Mouse (Mus musculus) embryo, embryonic 11.5 days (tissue): ENCODE measurements around the gene Nav3.

Experiments
- DNase-seq: peaks from one replicate; pipeline ENCODE4 v3.0.0-alpha.2; 2012; ENCODE audit warnings: low read depth, low spot score

Nav3 gene

DNA sequence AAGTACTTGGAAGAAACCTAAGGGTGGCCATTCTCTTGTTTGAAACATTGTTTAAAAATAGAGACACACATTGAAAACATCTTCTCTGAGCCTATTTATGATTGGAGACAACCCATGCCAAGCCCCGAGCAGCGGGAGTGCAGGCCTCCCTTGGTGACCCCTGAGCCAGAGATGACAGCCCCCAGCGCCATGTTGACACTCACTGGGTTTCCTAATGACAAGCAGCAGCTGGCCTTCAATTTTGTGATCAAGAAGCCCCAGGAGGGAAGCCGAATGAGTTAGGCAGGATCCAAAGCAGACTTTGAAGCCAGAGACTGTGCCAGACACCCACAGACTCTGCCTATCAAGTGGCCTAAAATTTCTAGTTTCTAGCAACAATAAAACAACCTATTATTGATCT lies 263.1 kb downstream of the Nav3 start:
- no peak for DNase-seq

GRCm38 (mm10) chr10:110192026-110192805 lies 263.8 kb downstream of the Nav3 start:
- no peak for DNase-seq

DNA sequence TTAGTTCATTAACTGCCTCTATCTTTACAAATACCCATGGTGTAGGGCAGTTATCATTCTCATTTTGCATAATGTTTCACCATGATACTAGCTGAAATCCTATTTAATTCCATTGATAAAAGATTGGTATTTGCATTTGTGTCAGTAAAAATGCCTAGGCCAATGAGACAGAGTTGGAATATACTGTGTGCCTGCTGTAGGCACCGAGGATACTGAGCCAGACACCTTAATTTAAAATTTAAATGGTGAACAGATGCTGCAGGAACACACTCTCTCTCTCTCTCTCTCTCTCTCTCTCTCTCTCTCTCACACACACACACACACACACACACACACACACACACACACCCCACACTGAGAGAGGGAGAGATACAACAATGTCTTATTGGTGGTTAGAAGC lies 269.8 kb downstream of the Nav3 start:
- no peak for DNase-seq

- no peak for DNase-seq
These were observed 280.1 kb downstream of the Nav3 start for GRCm38 (mm10) chr10:110175874-110176273.

- no peak for DNase-seq
These were observed 286.6 kb downstream of the Nav3 start for GRCm38 (mm10) chr10:110169416-110169815.

DNA sequence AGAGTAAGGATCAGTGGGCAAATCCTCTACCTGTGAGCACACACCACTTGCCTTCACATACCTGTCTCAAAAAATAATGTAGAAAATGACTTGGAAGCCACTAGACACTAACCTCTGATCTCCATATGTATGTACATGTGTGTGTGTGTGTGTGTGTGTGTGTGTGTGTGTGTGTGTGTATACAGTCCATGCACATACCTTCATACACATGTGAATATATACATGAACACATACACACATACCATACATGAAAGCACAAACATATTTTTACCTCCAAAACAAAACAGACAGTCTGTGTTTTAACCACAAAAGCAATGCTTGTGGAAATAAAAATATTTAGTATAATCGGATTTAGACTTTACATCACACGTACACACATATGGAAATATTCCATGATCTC lies 287.1 kb downstream of the Nav3 start:
- DNase-seq = no peak

- no peak for DNase-seq
These were observed 293.4 kb downstream of the Nav3 start for GRCm38 (mm10) chr10:110162596-110162995.

- no peak for DNase-seq
These were observed 295.1 kb downstream of the Nav3 start for GRCm38 (mm10) chr10:110160894-110161293.

DNA sequence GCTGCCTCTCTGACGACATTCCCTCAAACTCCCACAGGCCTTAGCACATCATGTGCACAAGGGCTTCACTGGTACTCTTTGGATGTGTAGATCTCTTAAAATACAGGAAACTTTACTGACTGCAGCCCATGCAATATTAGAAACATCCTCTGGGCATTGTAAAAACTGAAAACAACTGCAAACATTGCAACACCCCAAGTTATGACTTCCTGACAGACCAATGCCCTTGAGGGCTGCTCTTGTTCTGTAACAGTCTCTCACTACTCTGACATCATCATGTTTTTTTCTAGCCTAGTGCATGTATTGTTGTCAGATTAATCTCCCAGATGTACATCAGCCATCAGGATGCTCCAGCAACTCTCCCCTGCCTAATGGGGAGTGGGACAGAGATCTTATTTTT lies 296.5 kb downstream of the Nav3 start:
- no peak for DNase-seq

DNA sequence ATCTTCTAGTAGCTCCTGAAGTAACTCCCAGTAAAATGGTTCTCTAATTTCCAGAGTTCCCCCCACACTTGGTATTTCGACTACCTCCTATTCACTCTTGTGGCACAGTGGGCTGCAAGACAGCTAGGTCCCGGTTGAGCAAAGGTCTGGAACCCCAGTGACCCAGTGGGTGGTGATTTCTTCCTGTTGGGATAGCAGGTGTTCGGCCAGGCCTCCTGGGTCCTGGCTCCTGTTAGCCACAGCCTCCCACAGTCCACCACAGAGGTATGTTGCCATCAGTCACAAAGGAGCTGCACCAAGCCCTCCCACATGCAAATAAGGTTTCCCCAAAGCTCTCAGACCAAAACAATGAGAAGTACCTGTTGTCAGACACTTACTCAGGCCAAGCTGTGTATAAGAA lies 297.9 kb downstream of the Nav3 start:
- DNase-seq = no peak

- DNase-seq = no peak
These were observed 299.6 kb downstream of the Nav3 start for GRCm38 (mm10) chr10:110156412-110156811.

GRCm38 (mm10) chr10:110155494-110155893 lies 300.5 kb downstream of the Nav3 start:
- no peak for DNase-seq

- no peak for DNase-seq
These were observed 301.1 kb downstream of the Nav3 start for GRCm38 (mm10) chr10:110154873-110155237.

DNA sequence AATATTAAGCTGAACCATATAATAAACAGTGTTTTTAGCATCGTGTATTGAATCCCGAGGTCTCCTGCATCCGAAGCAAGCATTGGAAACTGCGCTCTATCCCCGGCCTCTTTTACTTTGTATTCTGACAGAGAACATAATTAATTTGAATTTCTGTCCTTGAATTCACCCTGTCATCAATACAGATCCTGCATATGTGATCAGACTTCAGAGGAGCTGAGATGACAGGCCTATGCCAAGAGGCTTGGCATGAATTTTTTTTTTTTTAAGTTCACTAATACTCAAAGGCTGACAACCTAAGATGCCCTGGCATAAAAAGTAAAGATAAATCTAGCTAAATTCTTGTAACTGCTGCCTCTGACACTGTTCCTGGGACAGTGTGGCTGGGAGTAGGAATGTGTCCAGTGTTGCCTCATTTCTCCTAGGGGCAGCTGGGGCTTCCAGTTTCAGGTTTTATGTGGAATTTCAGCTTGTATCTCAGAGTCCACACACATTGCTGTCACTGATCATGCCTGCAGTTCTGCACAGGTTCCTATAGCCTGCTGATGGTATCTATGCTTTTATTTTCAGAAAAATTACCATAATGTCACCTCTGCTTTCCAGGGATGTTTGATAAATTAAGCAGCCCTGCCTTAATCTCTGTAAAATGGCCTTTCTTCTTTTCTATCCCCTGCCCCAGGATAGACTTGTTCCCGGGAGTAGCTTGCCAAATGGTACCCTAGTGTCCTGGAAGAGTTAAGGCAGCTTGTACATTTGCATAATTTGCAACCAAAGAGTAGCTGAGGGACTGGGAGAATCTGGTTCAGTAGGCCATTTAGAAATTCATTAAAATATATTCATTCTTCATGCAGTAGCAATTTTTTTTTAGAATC lies 301.8 kb downstream of the Nav3 start:
- DNase-seq = no peak

- DNase-seq = no peak
These were observed 335.4 kb downstream of the Nav3 start for GRCm38 (mm10) chr10:110120572-110120971.

GRCm38 (mm10) chr10:110117341-110117740 lies 338.7 kb downstream of the Nav3 start:
- DNase-seq = no peak

DNA sequence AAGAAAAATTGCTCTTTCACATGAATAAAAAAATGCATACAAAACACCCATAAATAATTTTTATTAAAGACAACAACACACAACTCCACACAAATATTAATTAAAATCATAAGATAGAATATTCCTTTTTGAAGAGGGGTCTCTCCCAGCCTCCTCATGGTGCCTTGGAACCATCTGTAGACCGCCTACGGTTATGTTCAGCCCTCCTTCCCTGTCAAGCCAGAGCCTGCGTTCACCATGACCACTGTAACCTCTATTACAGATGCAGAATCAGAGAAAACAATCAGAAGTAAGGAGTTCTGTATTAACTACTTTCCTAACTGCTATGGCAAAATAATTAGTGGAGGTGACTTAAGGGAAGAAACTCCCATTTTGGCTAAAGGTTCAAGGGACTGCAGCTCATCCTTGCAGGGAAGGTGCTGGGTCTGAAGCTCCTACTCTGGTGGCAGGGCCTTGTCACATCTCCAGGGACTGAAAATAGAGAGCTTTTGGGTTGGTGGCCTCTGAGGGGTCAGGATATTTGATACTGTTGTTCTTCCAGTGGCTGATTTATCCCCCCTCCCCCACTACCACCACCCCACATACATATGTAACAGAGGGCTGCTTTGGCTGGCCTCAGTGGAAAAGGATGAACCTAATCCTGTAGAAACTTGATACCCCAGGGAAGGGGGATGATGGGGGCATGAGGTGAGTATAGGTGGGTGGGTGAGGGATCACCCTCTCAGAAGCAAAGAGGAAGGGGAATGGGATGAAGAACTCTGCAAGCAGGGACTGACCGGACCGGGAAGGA lies 343.1 kb downstream of the Nav3 start:
- DNase-seq = no peak

GRCm38 (mm10) chr10:110103255-110103654 lies 352.7 kb downstream of the Nav3 start:
- DNase-seq = no peak

DNA sequence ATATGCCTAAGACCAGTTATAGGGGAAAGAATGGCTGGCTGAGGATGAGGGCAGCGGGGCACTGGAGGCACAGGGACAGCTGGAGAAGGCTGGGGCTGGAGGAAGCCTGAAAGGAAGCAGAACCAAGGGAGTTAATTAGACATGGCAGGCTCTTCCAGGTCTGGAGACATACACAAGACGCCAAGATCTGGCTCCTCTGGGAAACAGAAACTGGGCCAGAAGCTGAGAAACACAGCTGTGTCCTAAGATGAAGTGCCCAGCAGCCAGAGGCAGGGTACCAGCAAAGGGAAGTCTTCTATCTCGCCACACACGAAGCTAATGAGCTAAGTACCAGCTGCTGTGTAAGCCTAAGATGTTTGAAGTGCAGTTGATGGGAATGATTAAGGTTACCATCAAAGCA lies 353.8 kb downstream of the Nav3 start:
- DNase-seq = no peak

DNA sequence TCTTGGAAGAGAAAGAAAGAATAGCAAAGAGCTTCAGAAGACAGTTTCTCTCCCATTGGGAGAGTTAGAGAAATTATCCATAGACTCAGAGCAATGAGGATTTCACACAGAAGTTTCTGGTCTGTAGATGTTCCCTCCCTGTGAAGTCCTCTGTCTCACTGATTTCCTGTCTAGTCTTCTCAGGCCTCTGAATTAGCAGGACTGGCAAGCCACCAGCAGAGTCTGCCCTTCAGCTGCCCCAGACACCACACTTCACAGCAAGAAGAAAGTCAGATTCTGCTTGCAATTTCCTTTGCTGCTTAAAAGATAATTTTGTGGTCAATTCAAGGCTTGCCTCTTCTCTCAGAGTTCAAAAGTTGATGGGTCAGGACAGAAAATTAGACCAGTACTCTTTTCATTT lies 361.6 kb downstream of the Nav3 start:
- no peak for DNase-seq

GRCm38 (mm10) chr10:110088444-110089061 lies 367.5 kb downstream of the Nav3 start:
- DNase-seq = no peak

- DNase-seq = no peak
These were observed 370.1 kb downstream of the Nav3 start for GRCm38 (mm10) chr10:110085903-110086302.
